Mouse (Mus musculus) intestine, embryonic 16.5 days (tissue): Measurements from ENCODE around the gene Serpina9. TPM values are rescaled to one million over a fixed set of nuclear protein-coding genes. Genes with fewer than 3 reads are reported as not detected.

Experiments
- ATAC-seq: fragments of 200-750 bp; cut with Nextera tagmentation; 2 replicates; pipeline ENCODE4 v1.8.0; 2017; ENCODE audit warnings: moderate TSS enrichment, moderate library complexity
- H3K27ac ChIP-seq: fragments of 300-500 bp; sonication (generic); 2 replicates; pipeline ENCODE4 v1.5.1; 2014; ENCODE audit warnings: mild to moderate bottlenecking, low read length
- H3K27me3 ChIP-seq: fragments of 300-500 bp; sonication (generic); replicated peaks from 2 replicates; pipeline ENCODE4 v1.6.1; 2014; ENCODE audit warnings: low read length, control low read depth, mixed read lengths; ENCODE audit not compliant: control insufficient read depth, insufficient read depth
- H3K36me3 ChIP-seq: fragments of 300-500 bp; sonication (generic); 2 replicates; pipeline ENCODE4 v1.6.1; 2014; ENCODE audit warnings: low read length, control low read depth; ENCODE audit not compliant: control insufficient read depth, insufficient read depth
- H3K4me1 ChIP-seq: fragments of 300-500 bp; sonication (generic); 2 replicates; pipeline ENCODE4 v1.6.1; 2014; ENCODE audit warnings: low read length, control low read depth, mixed read lengths; ENCODE audit not compliant: control insufficient read depth, insufficient read depth
- H3K4me2 ChIP-seq: fragments of 300-500 bp; sonication (generic); 2 replicates; pipeline ENCODE4 v1.6.1; 2014; ENCODE audit warnings: low read depth, low read length, control low read depth
- H3K4me3 ChIP-seq: fragments of 300-500 bp; sonication (generic); 2 replicates; pipeline ENCODE4 v1.5.1; 2014; ENCODE audit warnings: mild to moderate bottlenecking, low read length
- H3K9ac ChIP-seq: fragments of 300-500 bp; sonication (generic); 2 replicates; pipeline ENCODE4 v1.6.1; 2014; ENCODE audit warnings: low read depth, low read length
- H3K9me3 ChIP-seq: fragments of 300-500 bp; sonication (generic); 2 replicates; pipeline ENCODE4 v1.6.1; 2016; ENCODE audit warnings: low read length, control low read depth; ENCODE audit not compliant: control insufficient read depth
- WGBS: fragments of 180-500 bp; shearing (Covaris S2); extraction: QIAGEN DNeasy Blood & Tissue Kit; methylation state at CpG from one replicate; pipeline ENCODE4 v1.1.7; 2014; 5-methylcytosine and 5-hydroxymethylcytosine counted together
- polyA plus RNA-seq: library from polyadenylated mRNA; unstranded; fragments of >200 nt; fragmentation: Nextera tagmentation; extraction: Ambion mirVana; gene quantifications from 2 replicates; pipeline ENCODE4 v1.2.1, GENCODE M21; 2015

Serpina9 gene
- polyA plus RNA-seq = 0.04 TPM in 1 of 2 replicates, not detected in the other

- Histone ChIP-seq H3K4me1 (no peaks in the 10 kb centered on the region), H3K4me3 (no peak within 1 kb of the TSS), H3K27ac (no peak within 1 kb of the TSS), H3K9me3 (no peaks in the 10 kb centered on the region), H3K4me2 (no peak within 1 kb of the TSS), H3K27me3 (no peaks in the 10 kb centered on the region), H3K36me3 (no peaks in the 10 kb centered on the region), H3K9ac (no peak within 1 kb of the TSS)
- WGBS = 80% methylated on average over 6 of the region's 6 CpGs
- ATAC-seq = no peak
Measured at GRCm38 (mm10) chr12:104013620-104014019, at the start of gene Serpina9. TSS of gene Serpina9 (minus strand) at chr12:104013755.

GRCm38 (mm10) chr12:104061862-104062261, 48.3 kb upstream of the Serpina9 start:
- 54% methylated on average over 2 of the region's 2 CpGs for WGBS
- no peaks in the 10 kb centered on the region for H3K9me3 ChIP-seq
- H3K27me3 ChIP-seq = no peaks in the 10 kb centered on the region
- no peak overlapping the region for H3K4me3 ChIP-seq
- H3K27ac ChIP-seq = no peak overlapping the region
- no peak overlapping the region for H3K4me2 ChIP-seq
- H3K4me1 ChIP-seq = no peaks in the 10 kb centered on the region
- no peaks in the 10 kb centered on the region for H3K36me3 ChIP-seq
- H3K9ac ChIP-seq = no peak overlapping the region
- ATAC-seq = no peak

- H3K4me1 ChIP-seq = no peaks in the 10 kb centered on the region
- no peak for ATAC-seq
- no peak overlapping the region for H3K4me3 ChIP-seq
- no peaks in the 10 kb centered on the region for H3K9me3 ChIP-seq
- no peak overlapping the region for H3K27ac ChIP-seq
- H3K36me3 ChIP-seq = no peaks in the 10 kb centered on the region
- 79% methylated on average over 6 of the region's 6 CpGs for WGBS
- no peak overlapping the region for H3K4me2 ChIP-seq
- H3K9ac ChIP-seq = no peak overlapping the region
- H3K27me3 ChIP-seq = no peaks in the 10 kb centered on the region
Measured at GRCm38 (mm10) chr12:104060126-104060525, 46.6 kb upstream of the Serpina9 start.

GRCm38 (mm10) chr12:104057531-104057930, 44.0 kb upstream of the Serpina9 start:
- ATAC-seq = no peak
- Histone ChIP-seq H3K4me2 (no peak overlapping the region), H3K4me3 (no peak overlapping the region), H3K9ac (no peak overlapping the region), H3K27me3 (no peaks in the 10 kb centered on the region), H3K27ac (no peak overlapping the region), H3K4me1 (no peaks in the 10 kb centered on the region), H3K9me3 (no peaks in the 10 kb centered on the region), H3K36me3 (no peaks in the 10 kb centered on the region)
- WGBS = 85% methylated on average over 7 of the region's 7 CpGs

GRCm38 (mm10) chr12:104057050-104057449, 43.5 kb upstream of the Serpina9 start:
- Histone ChIP-seq H3K9me3 (no peaks in the 10 kb centered on the region), H3K27me3 (no peaks in the 10 kb centered on the region), H3K36me3 (no peaks in the 10 kb centered on the region), H3K9ac (no peak overlapping the region), H3K4me2 (no peak overlapping the region), H3K4me3 (no peak overlapping the region), H3K27ac (no peak overlapping the region), H3K4me1 (no peaks in the 10 kb centered on the region)
- no peak for ATAC-seq
- 28% methylated on average over 4 of the region's 4 CpGs for WGBS

- Histone ChIP-seq H3K9me3 (no peaks in the 10 kb centered on the region), H3K4me3 (no peak overlapping the region), H3K4me1 (no peaks in the 10 kb centered on the region), H3K36me3 (no peaks in the 10 kb centered on the region), H3K27ac (no peak overlapping the region), H3K27me3 (no peaks in the 10 kb centered on the region), H3K9ac (no peak overlapping the region), H3K4me2 (no peak overlapping the region)
- no peak for ATAC-seq
- 74% methylated on average over 8 of the region's 8 CpGs for WGBS
Measured at GRCm38 (mm10) chr12:104055755-104056154, 42.2 kb upstream of the Serpina9 start.

GRCm38 (mm10) chr12:104053995-104054394, 40.4 kb upstream of the Serpina9 start:
- 36% methylated on average over 1 of the region's 1 CpGs for WGBS
- Histone ChIP-seq H3K36me3 (no peaks in the 10 kb centered on the region), H3K27me3 (no peaks in the 10 kb centered on the region), H3K4me1 (no peaks in the 10 kb centered on the region), H3K9me3 (no peaks in the 10 kb centered on the region), H3K9ac (no peak overlapping the region), H3K27ac (no peak overlapping the region), H3K4me3 (no peak overlapping the region), H3K4me2 (no peak overlapping the region)
- no peak for ATAC-seq

- Histone ChIP-seq H3K4me2 (no peak overlapping the region), H3K9ac (no peak overlapping the region), H3K36me3 (no peaks in the 10 kb centered on the region), H3K27me3 (no peaks in the 10 kb centered on the region), H3K27ac (no peak overlapping the region), H3K4me3 (no peak overlapping the region), H3K4me1 (no peaks in the 10 kb centered on the region), H3K9me3 (no peaks in the 10 kb centered on the region)
- ATAC-seq = no peak
- WGBS = 71% methylated on average over 8 of the region's 8 CpGs
Measured at GRCm38 (mm10) chr12:104045713-104046112, 32.2 kb upstream of the Serpina9 start.

- Histone ChIP-seq H3K9me3 (no peaks in the 10 kb centered on the region), H3K4me2 (no peak within 1 kb of the TSS), H3K36me3 (no peaks in the 10 kb centered on the region), H3K27me3 (no peaks in the 10 kb centered on the region), H3K4me1 (no peaks in the 10 kb centered on the region), H3K9ac (no peak within 1 kb of the TSS), H3K4me3 (no peak within 1 kb of the TSS), H3K27ac (no peak within 1 kb of the TSS)
- ATAC-seq = no peak
- 78% methylated on average over 7 of the region's 7 CpGs for WGBS
Measured at GRCm38 (mm10) chr12:104044343-104044742, 30.8 kb upstream of the Serpina9 start, which contains the start of gene Serpina12. TSS of gene Serpina12 (minus strand) at chr12:104044443.

- 93% methylated on average over 2 of the region's 2 CpGs for WGBS
- no peaks in the 10 kb centered on the region for H3K36me3 ChIP-seq
- no peak overlapping the region for H3K27ac ChIP-seq
- ATAC-seq = no peak
- H3K9ac ChIP-seq = no peak overlapping the region
- no peaks in the 10 kb centered on the region for H3K4me1 ChIP-seq
- no peaks in the 10 kb centered on the region for H3K9me3 ChIP-seq
- H3K4me2 ChIP-seq = no peak overlapping the region
- H3K4me3 ChIP-seq = no peak overlapping the region
- no peaks in the 10 kb centered on the region for H3K27me3 ChIP-seq
Measured at GRCm38 (mm10) chr12:104042753-104043152, 29.2 kb upstream of the Serpina9 start.
